Mouse (Mus musculus) olfactory bulb, adult 2 months (tissue): Measurements from ENCODE around the gene Marveld1. TPM values are rescaled to one million over a fixed set of nuclear protein-coding genes. Genes with fewer than 3 reads are reported as not detected.

Experiments
- H3K27ac ChIP-seq: fragments of 200-500 bp; 2 replicates; pipeline ENCODE4 v1.5.1; 2012; ENCODE audit warnings: low read depth, low read length; ENCODE audit not compliant: insufficient read depth
- H3K4me1 ChIP-seq: fragments of 200-500 bp; 2 replicates; pipeline ENCODE4 v1.6.1; 2012; ENCODE audit warnings: low read length; ENCODE audit not compliant: control insufficient read depth, insufficient read depth
- H3K4me3 ChIP-seq: fragments of 200-500 bp; 2 replicates; pipeline ENCODE4 v1.5.1; 2012; ENCODE audit warnings: mild to moderate bottlenecking, low read depth, low read length, moderate library complexity; ENCODE audit not compliant: insufficient read depth
- CTCF ChIP-seq: fragments of 200-500 bp; IDR thresholded peaks from 2 replicates; pipeline ENCODE4 v1.5.1; 2012; ENCODE audit warnings: low read depth, mild to moderate bottlenecking, low read length, moderate library complexity; ENCODE audit not compliant: insufficient read depth
- POLR2A ChIP-seq: fragments of 200-500 bp; IDR thresholded peaks from 2 replicates; pipeline ENCODE4 v1.6.1; 2012; ENCODE audit warnings: mild to moderate bottlenecking, low read depth, low read length, moderate library complexity; ENCODE audit not compliant: insufficient read depth
- WGBS: fragments of 180-500 bp; shearing (Covaris S2); methylation state at CpG from one replicate; pipeline ENCODE4 v1.1.7; 2018; 5-methylcytosine and 5-hydroxymethylcytosine counted together
- polyA plus RNA-seq: library from polyadenylated mRNA; stranded (reverse); fragments of >200 nt; gene quantifications from 2 replicates; pipeline ENCODE4 v1.2.4, GENCODE M21; 2012; ENCODE audit warnings: low replicate concordance; ENCODE audit not compliant: missing spikeins, insufficient read depth, insufficient read length

Marveld1 gene
- polyA plus RNA-seq, 1 experiment: not detected

DNA sequence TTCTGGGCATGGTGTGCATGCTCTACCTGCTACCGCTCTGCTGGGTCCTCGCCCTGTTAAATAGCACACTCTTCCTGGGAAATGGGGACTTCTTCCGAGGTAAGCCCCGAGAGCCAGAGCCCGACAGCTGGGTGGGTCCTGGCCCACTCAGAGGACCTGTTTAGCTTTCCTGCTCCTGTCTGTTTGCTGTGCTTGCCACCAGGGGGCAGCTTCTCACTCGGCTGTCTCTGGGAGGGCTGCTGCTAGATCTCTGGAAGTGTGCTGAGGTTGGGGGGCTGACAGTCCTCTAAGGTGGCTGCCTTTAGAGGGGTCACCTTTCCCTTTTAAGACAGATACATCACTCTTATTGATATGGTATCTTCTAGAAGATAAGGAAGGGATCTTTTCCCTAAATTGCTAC is 35.5 kb downstream of the Marveld1 start:
- no peak overlapping the region for H3K27ac ChIP-seq
- H3K4me1 ChIP-seq: no peaks in the 10 kb centered on the region
- 64% methylated on average over 6 of the region's 6 CpGs for WGBS
- H3K4me3 ChIP-seq: no peak overlapping the region
- TF ChIP-seq POLR2A (no peak), CTCF (peak; percentile 45; the same call in 1 of the 2 replicates)

GRCm38 (mm10) chr19:42189735-42190134 is 42.5 kb downstream of the Marveld1 start:
- no peak overlapping the region for H3K4me3 ChIP-seq
- no peak overlapping the region for H3K27ac ChIP-seq
- WGBS: 80% methylated on average over 4 of the region's 4 CpGs
- no peaks in the 10 kb centered on the region for H3K4me1 ChIP-seq
- no peak for TF ChIP-seq CTCF
- no peak for TF ChIP-seq POLR2A

DNA sequence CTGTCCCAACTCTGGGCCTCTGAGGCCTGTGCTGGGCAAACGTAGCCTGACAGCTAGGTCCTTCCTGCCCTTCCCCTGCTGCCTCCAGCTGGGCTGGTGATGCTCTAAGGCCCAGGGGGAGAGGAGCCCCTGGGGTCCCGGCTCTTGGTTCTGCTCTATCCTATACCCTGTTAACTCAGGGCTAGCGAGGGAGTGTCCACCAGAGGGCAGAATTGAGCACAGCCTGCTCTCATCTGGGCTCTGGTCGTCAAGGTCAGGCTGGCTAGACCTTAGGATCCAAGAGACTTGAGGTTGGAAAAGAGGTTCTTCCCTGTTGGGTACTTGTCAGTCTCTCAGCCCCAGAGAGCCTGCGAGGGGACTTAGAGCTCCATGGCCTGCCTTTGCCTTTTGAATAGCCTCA is 43.3 kb downstream of the Marveld1 start:
- Histone ChIP-seq H3K4me1 (no peaks in the 10 kb centered on the region), H3K27ac (no peak overlapping the region), H3K4me3 (no peak overlapping the region)
- WGBS: 20% methylated on average over 5 of the region's 5 CpGs
- TF ChIP-seq POLR2A (no peak), CTCF (peak; percentile 75)

GRCm38 (mm10) chr19:42193311-42193710 is 46.1 kb downstream of the Marveld1 start:
- Histone ChIP-seq H3K4me1 (peaks cover 4% of the 10 kb centered on the region; the same call in 1 of the 2 replicates), H3K4me3 (no peak overlapping the region), H3K27ac (no peak overlapping the region)
- WGBS: 61% methylated on average over 2 of the region's 2 CpGs
- TF ChIP-seq CTCF: no peak
- TF ChIP-seq POLR2A: no peak

DNA sequence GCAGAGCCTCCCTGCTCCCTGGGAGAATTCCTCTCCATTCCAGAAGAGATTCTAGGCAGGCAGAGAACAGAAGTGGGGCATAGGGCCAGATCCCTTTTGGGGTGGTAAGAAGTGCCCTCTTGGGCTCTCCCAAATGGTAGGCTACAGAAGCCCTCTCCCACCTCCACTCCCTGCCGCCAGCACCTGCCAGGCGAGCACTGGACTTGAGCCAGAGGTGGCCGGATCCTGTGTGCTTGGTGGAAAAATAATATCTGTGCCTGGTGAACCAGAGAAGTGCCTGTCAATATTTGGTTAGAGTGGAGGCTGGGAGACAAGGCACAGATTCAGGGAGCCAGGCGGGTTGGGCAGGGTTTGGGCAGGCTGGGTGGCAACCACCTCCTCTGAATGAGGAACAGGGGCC is 49.2 kb downstream of the Marveld1 start:
- WGBS: 76% methylated on average over 4 of the region's 4 CpGs

GRCm38 (mm10) chr19:42197066-42197465 is 49.9 kb downstream of the Marveld1 start:
- Histone ChIP-seq H3K27ac (no peak overlapping the region), H3K4me1 (peaks cover 20% of the 10 kb centered on the region), H3K4me3 (no peak overlapping the region)
- WGBS: 71% methylated on average over 4 of the region's 4 CpGs
- TF ChIP-seq POLR2A (no peak), CTCF (no peak)

More for the DNA sequence above, 49.2 kb downstream of the Marveld1 start:
- TF ChIP-seq POLR2A (no peak), CTCF (no peak)
- H3K4me3 ChIP-seq: no peak overlapping the region
- peaks cover 13% of the 10 kb centered on the region for H3K4me1 ChIP-seq
- H3K27ac ChIP-seq: no peak overlapping the region

GRCm38 (mm10) chr19:42198026-42198425 is 50.8 kb downstream of the Marveld1 start:
- 35% methylated on average over 11 of the region's 11 CpGs for WGBS
- TF ChIP-seq POLR2A (no peak), CTCF (no peak)
- no peak overlapping the region for H3K27ac ChIP-seq
- H3K4me1 ChIP-seq: peaks cover 22% of the 10 kb centered on the region
- H3K4me3 ChIP-seq: no peak overlapping the region

Other genes starting within 250 kb of the Marveld1 start
- gene Pgam1, start 235.5 kb upstream of the Marveld1 start, polyA plus RNA-seq: 261 and 289 TPM in 2 replicates
- not detected in 2 replicates for gene Exosc1, start 214.0 kb upstream of the Marveld1 start, polyA plus RNA-seq
- gene Zdhhc16, start 213.9 kb upstream of the Marveld1 start, polyA plus RNA-seq: not detected in 2 replicates
- gene Mms19, start 166.2 kb upstream of the Marveld1 start, polyA plus RNA-seq: not detected in 2 replicates
- gene Ubtd1, start 165.6 kb upstream of the Marveld1 start, polyA plus RNA-seq: not detected in 2 replicates
- gene Ankrd2, start 111.4 kb upstream of the Marveld1 start, polyA plus RNA-seq: not detected in 2 replicates
- gene Hoga1, start 101.8 kb upstream of the Marveld1 start, polyA plus RNA-seq: not detected in 2 replicates
- not detected in 2 replicates for gene 4933411K16Rik, start 95.2 kb upstream of the Marveld1 start, polyA plus RNA-seq
- not detected in 2 replicates for gene Morn4, start 61.0 kb upstream of the Marveld1 start, polyA plus RNA-seq
- not detected in 2 replicates for gene Pi4k2a, start 56.9 kb upstream of the Marveld1 start, polyA plus RNA-seq
- gene Avpi1, start 18.3 kb upstream of the Marveld1 start, polyA plus RNA-seq: not detected in 2 replicates
- gene Zfyve27, start 16.6 kb downstream of the Marveld1 start, polyA plus RNA-seq: not detected in 2 replicates
- gene Sfrp5, start 54.9 kb downstream of the Marveld1 start, polyA plus RNA-seq: not detected in 2 replicates
- not detected in 2 replicates for gene Golga7b, start 100.2 kb downstream of the Marveld1 start, polyA plus RNA-seq